Mouse (Mus musculus): ENCODE results near the gene Krt34. TPM values are rescaled to one million over a fixed set of nuclear protein-coding genes. Genes with fewer than 3 reads are reported as not detected.

Krt34 gene
- not detected for total RNA-seq (2021)
- long read RNA-seq: 0 reads

DNA sequence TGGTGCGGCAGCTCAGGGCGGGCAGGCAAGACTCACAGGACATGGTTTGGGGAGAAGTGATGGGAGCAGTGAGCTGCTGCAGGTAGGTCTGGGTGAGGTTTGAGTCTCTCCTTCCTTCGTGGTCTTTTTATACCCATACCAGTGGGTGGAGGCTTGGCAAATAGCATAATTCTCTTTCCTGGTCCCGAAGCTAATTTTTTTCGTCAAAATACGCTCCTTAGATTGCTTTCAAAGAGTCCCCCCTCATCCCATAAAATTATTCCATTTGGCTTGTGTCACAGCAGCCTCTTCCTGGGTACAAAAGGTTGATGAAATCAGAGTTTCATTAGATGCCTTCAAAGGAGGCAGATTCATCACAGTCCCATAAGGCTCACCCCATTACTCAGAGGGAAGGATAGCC is at the start of gene Krt34:
TSS of gene Krt34 (minus strand) at position 101 of the 400 bp plus-strand sequence.
- no peak for DNase-seq (ENCODE audit: low spot score in 2 of 2)

DNA sequence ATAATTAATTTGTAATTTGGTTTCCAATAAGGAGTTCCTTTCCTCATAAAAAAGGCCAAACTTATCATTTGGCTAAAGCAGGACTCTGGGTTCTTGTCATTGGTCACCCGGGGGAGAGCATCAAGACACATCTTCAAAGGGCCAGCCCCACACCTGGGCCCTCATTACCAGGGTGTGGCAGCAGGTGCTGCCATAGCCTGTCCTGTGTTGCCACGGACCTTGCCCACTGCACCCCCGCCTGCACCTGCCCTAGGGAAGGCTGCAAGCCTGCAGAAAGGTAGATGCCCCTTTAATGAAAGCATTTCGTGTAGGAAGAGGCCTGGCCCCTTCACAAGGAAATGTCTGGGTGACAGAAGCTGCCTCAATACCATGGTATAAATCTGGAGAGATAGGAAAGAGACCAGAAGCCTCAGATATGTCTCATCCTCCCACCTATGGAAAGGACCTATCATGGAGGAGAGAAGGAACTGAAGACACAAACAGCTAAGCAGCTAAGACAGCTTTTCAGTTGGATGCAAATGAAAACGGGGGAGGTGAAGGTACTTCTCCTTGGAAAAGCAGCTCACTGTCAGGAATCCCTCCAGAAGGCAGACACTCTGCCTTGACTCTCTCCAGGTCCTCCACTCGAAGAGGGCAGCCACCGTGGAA is 47.1 kb upstream of the Krt34 start:
- DNase-seq (ENCODE audit: low spot score in 2 of 2): no peak

DNA sequence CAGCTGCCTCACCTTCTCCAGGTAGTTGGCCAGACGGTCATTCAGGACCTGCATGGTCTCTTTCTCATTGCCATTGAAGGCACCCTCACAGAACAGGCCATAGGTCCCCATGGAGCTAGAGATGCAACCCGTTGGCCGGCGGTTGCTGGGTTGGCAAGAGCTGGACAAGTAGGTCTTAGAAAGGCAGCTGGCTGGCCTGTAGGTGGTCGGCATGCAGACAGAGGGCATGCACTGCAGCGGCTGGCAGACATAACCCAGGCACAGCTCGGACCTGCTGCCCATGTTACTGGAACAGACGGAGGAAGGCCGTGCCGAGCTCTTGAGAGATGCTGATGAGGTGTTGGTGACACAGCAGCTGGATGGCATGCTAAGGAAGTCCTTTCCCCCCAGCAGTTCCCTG is 46.5 kb upstream of the Krt34 start, which contains the start of gene Krt32:
TSS of gene Krt32 (minus strand) at position 366 of the 400 bp plus-strand sequence.
- DNase-seq (ENCODE audit: low spot score in 2 of 2): no peak

DNA sequence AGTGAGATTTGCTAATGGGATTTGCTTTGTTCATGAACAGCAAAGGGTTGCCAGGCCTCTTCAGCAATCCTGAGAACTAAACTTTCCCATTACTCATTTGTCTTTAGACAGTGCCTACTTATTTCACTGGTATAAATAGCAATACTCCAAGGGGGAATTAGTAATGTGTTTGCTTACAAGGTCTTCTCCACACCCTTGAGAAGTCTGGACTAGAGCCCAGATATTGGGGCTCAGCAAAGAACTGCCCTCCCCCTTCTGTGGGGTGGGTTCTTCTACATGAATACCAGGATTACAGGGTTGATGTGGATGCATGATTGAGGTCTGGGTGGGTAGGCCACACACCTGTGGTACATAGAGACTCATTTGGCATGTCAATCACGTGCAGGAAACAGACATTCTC is 32.5 kb upstream of the Krt34 start:
- no peak for DNase-seq (ENCODE audit: low spot score in 2 of 2)

DNA sequence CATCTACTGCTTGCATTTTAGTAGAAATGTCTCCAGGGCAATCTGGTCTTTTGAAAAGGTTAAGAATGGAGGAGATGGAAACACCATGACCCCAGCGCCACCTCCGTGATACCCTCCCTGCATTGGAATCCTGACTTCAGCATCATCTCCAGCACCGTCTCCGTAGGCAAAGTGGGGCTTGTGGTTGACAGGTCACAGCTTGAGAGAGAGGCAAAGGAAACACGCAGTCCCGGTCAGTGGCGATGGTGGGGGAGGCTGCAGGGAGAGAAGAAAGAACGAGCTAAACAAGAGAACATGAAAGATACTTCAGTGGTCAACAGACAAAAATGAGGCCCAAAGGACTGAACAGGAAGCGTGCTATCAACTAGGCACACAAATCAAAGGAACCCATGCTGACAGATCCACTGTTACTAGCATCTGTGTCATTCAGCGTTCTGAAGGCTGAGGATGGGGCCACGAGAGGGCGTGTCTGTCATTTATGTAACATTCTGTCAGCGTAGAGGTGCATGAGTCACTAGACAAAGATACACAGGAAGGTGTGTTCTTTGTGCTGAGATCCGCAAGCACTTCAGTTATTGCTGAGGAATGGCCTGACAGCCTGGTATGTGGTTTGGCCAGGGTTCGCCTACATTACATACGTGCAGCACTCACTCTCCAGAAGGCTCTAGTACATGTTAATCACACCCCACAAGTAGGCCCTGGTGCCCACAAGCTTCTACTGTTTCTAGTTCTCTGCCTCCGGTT is 26.1 kb upstream of the Krt34 start:
- DNase-seq (ENCODE audit: low spot score in 2 of 2): no peak

DNA sequence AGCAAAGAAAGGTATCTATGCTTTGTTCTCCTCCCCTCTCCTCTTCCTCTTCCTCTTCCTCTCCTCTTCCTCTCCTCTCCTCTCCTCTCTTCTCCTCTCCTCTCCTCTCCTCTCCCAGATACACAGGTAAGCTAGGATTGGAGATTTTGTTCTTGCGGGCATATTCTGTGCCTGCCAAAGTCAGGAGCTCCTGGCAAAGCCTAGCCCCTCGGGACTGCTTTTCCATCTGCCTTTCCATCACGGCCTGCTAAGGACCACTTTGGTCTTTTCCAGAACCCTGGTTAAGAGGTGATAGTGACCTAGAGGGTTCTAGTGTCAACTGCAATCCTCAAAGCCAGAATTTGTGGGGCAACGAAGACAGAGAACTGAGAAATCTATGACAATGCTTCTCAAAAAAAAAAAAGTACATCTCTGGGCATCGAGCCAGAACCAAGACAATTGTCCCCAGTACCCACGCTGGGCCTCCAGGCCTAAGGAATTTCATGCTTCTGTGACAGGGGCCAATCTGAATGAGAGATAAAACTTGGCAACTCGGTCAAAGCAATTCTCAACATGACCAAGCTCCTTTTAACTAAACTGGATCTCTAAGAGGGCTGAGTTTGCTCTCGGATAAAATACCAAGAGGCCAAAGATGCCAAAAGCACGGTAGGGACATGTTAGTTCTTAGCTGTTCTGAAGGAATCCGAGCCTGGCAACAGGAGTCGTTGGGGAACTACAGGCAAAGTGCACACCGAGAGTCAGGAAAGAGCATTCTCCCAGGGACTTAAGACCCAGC is 25.1 kb upstream of the Krt34 start:
- no peak for DNase-seq (ENCODE audit: low spot score in 2 of 2)

DNA sequence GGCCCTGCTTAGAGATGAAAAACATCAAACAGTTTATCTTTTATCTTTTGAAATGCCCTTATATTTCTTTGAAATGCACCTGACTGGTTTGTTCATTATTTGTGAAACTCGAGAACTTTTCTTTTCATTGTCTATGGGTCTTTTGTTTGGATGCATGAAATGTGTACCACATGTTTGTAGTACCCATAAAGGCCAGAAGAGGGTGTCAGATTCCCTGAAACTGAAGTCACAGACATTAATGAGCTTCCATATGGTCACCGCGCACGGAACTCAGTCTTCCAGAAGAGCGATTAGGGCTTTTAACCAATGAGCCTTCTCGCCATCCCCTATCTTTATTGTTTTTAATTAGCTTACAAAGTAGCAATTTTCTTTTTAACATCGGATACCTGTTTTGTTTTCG is 17.5 kb upstream of the Krt34 start:
- no peak for DNase-seq (ENCODE audit: low spot score in 2 of 2)

DNA sequence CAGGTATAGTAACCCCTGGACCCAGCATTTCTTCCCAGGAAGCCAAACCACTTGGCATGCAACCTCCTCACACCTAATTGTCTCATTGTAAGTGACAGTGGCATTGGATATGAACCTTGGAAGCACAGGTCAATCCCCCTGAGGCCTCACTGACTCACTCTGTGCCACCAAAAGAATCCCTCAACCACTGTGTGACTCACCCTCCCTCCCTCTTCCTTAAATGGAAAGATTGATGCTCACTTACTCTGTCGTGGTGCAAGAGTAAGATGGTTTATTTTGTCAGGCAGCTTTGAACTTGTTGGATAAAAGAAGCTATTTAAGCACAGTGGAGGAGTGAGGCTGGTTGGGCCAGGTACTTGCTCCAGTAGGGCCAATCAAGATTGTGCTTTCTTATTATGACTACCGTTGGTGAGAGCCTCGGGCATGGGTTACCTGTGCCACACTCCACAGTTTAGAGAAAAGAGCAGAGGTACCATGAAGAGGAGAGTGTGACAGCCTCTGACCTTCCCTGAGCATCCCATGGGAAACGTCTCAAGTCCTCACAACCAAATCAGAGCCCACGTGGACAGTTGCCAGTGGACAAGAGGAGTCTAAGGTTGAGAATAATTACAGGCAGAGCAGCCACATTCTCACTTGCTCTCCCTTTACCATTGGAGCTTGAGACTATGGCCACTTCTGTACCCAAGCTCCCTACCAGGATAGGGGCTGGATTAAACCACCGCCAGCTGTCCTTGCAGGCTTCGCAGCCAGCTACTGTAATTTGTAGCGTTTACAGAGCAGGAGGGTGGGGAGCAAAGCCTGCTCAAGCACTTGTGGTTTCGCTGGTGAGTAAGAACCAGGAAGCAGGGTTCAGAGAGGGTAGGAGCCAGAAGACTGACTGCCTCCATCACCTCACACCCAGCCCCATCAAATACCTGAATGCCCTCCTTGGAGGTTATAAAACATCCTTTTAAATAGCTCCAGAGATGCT is 14.6 kb upstream of the Krt34 start:
- DNase-seq (ENCODE audit: low spot score in 2 of 2): no peak

DNA sequence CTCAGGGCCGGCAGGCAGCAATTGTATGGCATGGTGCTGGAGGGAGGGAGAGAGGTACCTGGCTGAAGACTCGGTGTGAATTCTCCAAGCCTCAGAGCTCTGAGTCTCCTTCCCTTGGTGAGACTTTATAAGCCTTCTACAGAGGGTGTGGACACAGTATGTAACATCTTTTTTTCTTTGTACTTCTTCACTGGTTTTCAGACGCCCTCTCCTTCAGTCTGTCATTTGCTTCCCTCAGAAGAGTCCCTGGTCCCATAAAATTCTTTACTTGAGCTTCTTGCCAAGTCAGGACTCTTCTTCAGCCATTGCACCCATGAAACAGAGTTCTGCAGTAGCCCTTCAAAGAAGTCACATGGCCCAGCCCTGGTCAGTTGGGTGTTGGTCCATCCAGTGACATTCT is 9.1 kb upstream of the Krt34 start, which contains the start of gene Krt31:
TSS of gene Krt31 (minus strand) at position 101 of the 400 bp plus-strand sequence.
- no peak for DNase-seq (ENCODE audit: low spot score in 2 of 2)

DNA sequence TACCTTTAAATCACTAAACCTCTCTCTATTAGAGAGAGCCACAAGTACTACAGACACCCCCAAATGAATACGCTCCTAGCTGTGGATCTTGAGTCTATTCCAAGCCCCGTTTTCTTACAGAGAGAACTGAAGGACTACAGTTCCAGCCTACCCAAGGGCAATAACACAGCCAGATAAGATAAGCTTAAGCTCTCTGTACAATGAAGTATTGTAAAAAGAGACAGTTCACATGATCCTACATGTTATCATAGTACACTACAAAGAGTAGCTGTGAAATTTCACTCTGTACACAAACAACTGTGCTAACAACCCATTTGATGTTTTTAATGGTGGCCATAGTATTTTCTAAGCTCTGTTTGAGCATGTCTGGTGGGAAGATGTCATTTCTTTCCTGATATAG is 5.8 kb upstream of the Krt34 start:
- no peak for DNase-seq (ENCODE audit: low spot score in 2 of 2)

DNA sequence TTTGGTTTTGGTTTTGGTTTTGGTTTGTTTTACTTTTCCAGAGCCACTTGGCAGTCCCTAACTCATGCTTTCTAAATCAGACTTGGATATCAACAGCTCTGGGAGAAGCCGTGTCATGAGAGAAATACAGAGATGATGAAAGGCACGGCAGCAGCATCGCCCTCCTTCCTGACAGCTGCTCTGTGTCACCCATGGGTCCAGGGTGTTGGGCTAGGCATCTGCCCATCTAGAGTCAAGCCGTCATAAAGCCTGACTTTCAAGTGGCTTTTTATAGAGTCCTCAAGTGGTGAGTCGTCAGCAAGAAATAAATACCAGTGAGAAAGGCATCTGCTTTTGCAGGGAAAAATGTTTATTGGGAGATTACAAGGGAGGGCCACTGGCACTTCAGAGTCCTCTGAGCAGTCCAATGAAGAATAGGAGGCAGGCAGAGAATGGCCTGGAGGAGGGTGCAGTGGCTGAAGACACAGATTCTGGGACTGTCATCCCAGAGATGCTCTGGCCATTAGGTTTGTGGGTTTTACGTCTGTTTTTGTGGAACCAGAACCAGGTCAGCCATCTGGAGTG is 5.0 kb upstream of the Krt34 start:
- DNase-seq (ENCODE audit: low spot score in 2 of 2): no peak

DNA sequence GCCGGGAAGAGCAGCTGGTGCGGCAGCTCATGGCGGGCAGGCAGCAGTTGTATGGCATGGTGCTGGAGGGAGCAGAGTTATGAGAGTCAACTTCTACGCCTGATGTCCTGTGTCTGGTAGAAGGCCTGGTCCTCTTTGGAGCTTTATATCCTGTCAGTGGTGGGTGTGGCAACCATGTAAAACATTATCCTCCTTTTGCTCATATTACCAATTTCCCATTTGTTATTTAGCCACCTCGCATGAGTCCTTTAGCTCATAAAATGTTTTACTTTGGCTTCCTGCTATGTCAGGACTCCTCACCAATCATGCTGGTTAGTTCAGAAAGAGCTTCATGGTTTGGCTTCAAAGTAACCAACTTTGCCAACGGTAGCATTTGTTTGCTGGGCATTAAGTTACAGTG is 11.6 kb downstream of the Krt34 start, which contains the start of gene Krt33b:
TSS of gene Krt33b (minus strand) at position 101 of the 400 bp plus-strand sequence.
- no peak for DNase-seq (ENCODE audit: low spot score in 2 of 2)

DNA sequence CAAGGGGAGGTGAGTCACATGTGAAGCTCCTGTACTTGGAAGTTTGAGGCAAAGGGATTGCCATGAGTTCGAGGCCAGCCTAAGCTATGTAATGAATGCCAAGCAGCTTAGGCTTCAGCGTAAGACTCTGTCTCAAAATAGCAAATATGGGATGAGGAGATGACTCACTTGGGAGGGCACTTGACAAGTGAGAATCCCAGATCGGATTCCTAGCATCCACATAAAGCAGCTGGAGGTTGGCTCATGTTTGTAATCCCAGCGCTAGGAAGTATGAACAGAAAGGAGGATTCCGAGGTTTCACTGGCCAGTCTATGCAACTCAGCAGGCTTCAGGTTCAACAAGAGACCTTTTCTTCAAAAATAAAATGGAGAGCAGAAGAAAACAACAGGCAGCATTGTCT is 19.9 kb downstream of the Krt34 start:
- DNase-seq (ENCODE audit: low spot score in 2 of 2): no peak

DNA sequence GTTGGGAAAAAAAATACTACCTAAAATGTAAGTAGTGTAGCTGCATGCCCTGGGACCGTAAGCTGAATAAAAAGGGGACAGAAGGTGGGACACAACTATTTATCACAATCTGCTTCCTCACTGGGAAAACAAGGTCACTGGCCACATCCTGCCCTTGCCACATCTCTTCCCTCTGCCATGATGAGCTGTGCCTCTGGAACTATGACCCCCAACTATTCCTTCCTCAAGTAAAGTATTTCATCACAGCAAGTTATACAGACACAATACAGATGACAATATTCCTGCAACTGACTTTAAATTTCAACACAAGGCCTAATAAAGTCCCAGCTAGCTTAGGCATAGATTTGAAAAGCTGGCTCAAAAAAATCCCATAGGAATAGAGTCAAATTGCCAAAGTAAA is 21.9 kb downstream of the Krt34 start:
- DNase-seq (ENCODE audit: low spot score in 2 of 2): no peak

DNA sequence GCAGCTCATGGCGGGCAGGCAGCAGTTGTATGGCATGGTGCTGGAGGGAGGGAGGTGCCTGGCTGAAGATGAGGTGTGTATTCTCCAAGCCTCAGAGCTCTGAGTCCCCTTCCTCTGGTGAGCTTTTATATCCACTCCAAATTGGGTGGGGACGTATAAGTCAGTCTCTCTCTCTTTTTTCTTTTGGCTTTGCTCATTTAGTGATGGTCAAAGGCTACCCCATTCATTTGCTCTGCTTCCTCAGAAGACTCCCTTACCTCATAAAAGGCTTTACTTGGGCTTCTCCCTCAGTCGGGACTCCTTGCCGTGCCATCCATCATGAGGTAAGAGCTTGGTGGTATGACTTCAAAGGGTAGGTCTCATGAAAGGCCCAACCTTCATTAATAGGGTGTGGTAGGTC is 25.2 kb downstream of the Krt34 start, which contains the start of gene Krt33a:
TSS of gene Krt33a (minus strand) at position 101 of the 400 bp plus-strand sequence.
- DNase-seq (ENCODE audit: low spot score in 2 of 2): no peak

DNA sequence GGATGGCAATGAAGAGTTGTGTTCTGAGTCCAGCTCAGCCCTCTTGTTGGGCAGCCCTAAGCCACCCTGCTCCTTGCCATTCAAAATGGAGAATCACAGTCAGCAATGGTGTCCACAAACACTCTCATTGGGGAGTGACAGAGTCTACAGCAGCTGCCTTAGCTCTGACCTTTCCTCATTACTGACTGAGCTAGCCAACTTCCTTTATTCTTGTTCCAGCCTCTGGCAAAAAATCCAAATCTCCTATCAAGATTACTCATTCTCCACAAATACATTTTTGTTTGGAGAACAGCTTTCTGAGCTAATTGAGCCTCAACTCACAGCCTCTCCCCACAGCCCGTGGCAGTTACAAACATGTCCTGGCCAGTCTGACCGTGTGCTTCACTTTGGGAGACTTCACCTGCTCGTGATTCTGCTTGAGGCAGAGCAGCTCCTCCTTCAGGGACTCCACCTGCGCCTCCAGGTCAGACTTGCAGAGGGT is 27.6 kb downstream of the Krt34 start:
- no peak for DNase-seq (ENCODE audit: low spot score in 2 of 2)

DNA sequence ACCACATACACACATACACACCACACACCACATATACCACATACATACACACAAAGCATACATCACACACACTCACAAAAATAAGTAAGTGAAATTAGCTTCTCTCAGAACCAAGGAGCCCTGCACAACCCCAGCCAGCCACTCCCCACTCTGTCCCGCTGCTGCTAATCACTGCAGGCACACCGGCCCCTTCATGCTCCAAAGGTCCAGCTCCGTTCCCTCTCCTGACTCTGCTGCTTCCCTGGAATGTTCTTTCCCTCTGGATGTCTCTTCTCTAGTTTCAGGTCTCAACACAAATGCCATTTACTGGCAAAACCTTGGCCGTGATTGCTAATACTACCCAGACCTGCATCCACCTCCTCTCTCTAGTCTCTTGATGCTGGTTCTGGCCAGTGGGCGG is 30.7 kb downstream of the Krt34 start:
- no peak for DNase-seq (ENCODE audit: low spot score in 2 of 2)

DNA sequence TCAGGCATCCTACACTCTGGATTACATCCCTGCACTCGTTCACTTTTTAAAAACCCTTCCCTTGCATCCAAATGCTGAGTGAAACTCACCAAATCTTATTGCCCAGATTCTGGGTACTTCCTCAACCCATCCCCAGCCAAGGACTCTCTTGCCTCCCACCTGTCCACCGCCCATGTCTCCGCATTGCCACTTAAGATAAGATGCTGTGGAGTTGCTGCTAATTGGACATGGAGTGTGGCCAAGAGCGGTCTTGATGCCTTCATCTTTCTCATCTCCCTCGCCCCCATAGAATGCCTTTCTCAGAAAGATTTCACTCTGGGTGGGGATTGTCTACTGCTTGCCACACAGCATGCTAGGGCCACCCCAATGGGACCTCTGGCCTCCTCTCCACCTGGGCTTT is 33.0 kb downstream of the Krt34 start:
- no peak for DNase-seq (ENCODE audit: low spot score in 2 of 2)

DNA sequence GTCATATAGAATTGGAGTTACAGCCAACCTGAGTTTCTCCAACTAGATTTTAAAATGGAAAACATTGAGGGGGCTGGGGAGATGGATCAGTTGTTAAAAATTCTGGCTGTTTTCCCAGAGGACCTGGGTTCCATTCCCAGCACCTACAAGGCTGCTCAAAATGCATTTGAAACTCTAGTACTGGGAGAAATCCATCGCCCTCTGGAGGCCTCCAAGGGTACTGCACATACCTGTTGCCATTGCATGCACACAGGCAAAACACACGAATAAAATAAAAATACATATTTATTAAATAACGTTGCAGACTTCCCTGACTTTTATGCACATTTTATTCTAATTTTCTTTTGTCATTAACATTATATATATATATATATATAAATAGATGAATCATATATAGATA is 34.7 kb downstream of the Krt34 start:
- DNase-seq (ENCODE audit: low spot score in 2 of 2): no peak

DNA sequence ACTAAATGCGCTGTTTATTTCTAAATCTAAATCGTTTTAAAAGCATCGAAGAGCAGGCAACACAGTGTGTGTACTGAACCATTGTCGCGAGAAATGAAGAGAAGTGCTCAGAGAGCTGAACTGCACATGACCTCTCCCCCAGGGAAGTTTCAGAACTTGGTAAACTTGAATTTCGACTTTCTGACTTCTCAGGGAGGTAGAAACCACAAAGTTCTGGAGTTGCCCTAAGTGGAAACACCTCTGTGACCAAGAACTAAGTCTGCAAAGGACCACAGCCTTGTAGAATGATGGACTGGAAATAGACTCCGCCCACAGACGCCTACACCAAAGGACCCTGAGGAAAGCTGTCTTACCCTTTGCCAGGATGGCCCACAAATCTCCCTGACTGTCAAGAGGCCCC is 35.4 kb downstream of the Krt34 start:
- DNase-seq (ENCODE audit: low spot score in 2 of 2): no peak

All from layer of hippocampus, adult 18-20 months (tissue).